Mouse (Mus musculus): Measurements from ENCODE around the gene Bco2.

The Bco2 gene

DNA sequence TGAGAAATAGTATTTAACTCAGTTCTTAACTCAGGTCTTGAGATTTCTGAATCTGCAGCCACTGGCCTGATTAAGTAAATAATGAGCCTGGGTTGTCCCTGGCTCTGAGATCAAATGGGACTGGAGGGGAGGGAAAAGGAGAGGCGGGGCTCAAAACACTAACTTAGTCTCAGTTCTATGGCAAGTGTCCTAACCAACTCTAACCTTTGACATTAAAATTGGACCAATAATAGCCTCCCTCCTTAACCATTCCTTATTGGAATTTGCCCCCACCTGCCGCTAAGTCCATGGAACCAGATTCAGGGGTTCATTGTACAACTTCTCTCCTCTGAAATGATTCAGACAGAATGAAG is at the start of gene Bco2:
TSS of gene Bco2 (minus strand) at position 88 of the 353 bp plus-strand sequence.
- CTCF ChIA-PET: no interaction called here

DNA sequence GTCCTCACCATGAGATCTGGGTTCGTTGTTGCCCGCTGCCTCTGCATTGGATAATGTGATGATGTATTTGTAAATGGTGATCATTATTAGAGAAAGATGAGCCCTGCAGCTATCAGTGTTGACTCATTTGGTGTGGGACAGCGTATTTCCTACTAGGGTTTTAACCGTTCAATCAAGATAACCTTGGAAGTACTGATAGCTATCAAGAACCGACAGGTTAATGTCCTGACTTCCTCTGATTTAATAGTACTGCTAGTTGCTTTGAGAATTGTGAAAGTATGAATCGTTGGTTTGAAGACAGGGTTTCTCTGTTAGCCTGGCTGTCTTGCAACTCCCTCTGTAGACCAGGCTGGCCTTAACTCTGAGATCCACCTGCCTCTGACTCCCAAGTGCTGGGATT is 49.4 kb upstream of the Bco2 start:
- CTCF ChIA-PET: interaction anchor here (1.0 kb wide), 1 partner anchor 76 kb away, joined by 3 read pairs; the partner anchor contains the start of gene Pts

GRCm38 (mm10) chr9:50603998-50604324 is 49.0 kb upstream of the Bco2 start:
- CTCF ChIA-PET: interaction anchor here (1.0 kb wide), 1 partner anchor 76 kb away, joined by 3 read pairs; the partner anchor contains the start of gene Pts

GRCm38 (mm10) chr9:50603189-50603997 is 48.4 kb upstream of the Bco2 start, which contains the start of the genes Sdhd and Timm8b:
Gene Sdhd (minus strand): TSS chr9:50603812.
Gene Timm8b (plus strand): TSS chr9:50603910.
- CTCF ChIA-PET: interaction anchor here (1.0 kb wide), 1 partner anchor 75 kb away, joined by 3 read pairs; the partner anchor contains the start of gene Pts

DNA sequence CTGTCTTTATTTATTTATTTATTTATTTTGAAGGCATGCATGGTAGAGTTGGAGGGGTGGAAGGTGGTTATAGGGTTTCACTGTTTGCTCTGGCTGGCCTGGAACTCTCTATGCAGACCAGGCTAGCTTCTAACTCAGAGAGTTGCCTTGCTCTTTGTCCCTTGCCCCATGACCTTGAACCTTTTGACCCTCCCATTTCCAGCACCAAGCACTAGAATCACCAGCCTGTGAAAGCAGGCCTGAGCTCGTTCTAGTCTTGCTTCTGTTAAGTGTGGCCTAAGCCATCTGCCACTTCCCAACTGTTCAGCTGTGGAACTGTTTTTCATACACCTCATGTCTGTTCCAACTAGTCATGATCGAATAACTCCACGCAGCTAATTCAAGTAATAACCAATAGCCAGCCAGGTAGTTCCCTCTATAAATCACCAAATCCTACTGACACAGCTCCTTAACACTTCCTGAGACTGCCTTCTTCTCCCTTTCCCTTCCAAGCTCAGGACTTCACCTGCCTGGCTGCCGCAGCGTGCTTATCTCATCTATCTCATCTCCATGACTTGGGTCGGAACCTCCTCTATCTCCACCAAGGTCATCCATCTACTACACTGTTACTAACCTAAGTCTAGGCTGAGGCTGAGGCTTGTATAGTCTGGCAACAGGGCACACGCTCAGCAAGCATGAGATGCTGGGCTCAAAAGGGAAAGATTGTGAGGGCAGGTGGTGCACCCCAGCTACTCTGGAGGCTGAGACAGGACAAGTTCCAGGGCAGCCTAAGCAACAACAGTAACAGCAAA is 47.3 kb upstream of the Bco2 start:
- CTCF ChIA-PET: interaction anchor here (0.5 kb wide), 1 partner anchor 107 kb away, joined by 3 read pairs; no protein-coding TSS in a partner anchor

- CTCF ChIA-PET: no interaction called here
Observed at GRCm38 (mm10) chr9:50601536-50601935, 46.6 kb upstream of the Bco2 start.

DNA sequence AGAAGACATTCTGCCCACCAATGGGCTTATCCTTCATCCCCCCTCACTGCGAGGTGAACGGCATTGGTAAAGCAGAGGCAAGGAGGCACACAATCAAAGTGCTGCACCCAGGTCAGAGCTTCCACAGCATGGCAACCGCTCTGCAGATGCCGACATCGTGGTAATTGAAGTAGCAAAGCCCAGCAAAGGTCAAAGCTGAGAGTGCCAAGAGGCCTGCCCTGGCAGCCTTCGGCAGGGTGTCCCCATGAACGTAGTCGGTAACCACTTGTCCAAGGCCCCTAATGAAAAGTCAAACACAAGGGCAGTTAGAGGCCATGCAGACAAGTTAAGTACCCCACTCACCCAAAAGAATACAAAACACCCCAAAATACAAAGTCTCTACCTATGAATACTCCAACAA is 42.0 kb upstream of the Bco2 start:
- CTCF ChIA-PET: no interaction called here

DNA sequence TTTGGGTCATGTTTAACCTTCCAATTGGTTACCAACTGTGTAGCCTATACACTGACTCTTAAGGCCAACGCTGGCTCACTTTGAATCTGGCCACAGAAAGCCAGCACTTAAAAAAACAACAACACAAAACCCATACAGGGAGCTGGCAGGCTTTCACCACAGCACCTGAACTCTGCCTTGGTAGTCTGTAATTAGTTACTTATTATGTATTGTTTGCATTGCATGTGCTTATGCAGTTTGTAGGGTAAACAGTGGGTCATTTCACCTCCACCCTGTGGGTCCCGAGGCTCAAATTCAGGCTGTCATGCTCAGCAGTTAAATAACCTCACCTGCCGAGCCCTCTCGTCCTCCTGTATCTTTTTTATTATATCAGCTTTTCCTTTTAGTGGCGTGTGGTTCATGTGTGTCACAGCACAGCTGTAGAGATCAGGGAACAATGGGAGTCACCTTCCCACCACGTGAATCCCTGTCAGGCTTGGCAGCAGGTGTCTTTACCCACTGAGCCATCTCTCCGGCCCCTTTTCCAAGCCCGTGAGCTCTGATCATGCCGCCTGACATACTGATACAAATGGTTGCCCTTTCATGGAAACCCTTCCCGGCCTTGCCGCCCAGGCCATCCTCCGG is 39.9 kb upstream of the Bco2 start:
- CTCF ChIA-PET: interaction anchor here (0.6 to 1.1 kb wide), 2 partner anchors 69 to 1603 kb away, joined by 3 to 6 read pairs; no protein-coding TSS in a partner anchor

DNA sequence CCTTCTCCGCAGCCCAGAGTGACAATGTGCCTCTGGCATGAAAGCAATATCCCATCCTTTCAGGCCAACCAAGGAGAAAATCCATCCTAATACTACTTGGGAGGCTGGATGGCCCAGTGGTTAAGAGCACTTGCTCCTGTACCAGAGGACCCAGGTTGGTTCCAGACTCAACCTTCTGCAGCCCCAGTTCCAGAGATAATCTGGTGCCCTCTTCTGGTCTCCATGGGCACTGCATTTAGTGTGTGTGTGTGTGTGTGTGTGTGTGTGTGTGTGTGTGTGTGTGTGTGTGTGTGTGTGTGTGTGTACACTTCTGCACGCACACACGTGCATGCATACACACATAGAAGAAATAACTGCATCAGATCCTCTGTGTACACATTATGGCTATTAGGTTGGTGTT is 38.6 kb upstream of the Bco2 start:
- CTCF ChIA-PET: interaction anchor here (1.3 to 1.5 kb wide), 2 partner anchors 72 to 77 kb away, joined by 3 read pairs; no protein-coding TSS in a partner anchor

GRCm38 (mm10) chr9:50592955-50593354 is 38.0 kb upstream of the Bco2 start:
- CTCF ChIA-PET: interaction anchor here (1.3 to 1.5 kb wide), 2 partner anchors 72 to 78 kb away, joined by 3 read pairs; no protein-coding TSS in a partner anchor

GRCm38 (mm10) chr9:50590856-50591518 is 36.0 kb upstream of the Bco2 start:
- CTCF ChIA-PET: interaction anchor here (0.9 kb wide), 1 partner anchor 64 kb away, joined by 3 read pairs; no protein-coding TSS in a partner anchor

DNA sequence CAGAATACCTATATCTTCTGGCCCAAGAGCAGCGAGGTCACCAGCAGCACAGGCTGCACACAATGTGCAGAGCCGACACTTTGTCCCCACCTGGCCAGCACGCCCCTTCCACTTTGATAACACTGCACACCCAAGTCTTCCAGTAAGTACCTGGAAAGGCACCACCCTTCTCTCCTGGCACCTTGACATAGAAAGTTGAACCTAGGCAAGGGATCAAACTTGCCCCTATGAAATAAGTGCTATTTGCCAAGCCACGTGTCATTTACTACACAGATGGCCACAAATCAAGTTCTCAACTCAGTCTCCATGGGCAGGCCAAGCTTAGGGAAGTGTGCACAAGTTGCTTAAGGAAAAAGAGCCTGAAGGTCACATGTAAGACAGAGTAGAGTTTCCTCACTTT is 32.0 kb upstream of the Bco2 start:
- CTCF ChIA-PET: no interaction called here

- CTCF ChIA-PET: no interaction called here
Observed at GRCm38 (mm10) chr9:50585145-50585818, 30.3 kb upstream of the Bco2 start.

DNA sequence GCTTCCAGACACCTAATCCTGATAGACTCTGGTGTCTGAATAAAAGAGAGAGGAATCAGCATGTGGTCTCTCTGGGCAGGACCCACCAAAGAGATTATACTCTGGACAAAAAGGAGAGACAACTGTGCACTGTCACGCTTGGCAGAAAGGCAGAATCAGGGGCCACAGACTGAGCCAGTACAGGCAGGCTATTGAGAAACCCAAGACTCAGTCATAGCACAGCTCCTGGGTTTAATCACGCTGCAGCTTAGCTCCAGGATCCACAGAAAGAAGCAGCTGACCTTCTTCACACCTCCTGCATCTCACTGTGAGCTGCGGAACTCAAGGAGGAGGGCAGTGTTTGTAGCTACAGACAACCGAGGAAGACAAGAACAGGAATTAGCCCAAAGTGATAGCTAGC is 25.4 kb upstream of the Bco2 start:
- CTCF ChIA-PET: no interaction called here

- CTCF ChIA-PET: interaction anchor here (0.8 kb wide), 1 partner anchor 44 kb away, joined by 11 read pairs; no protein-coding TSS in a partner anchor
Observed at GRCm38 (mm10) chr9:50569599-50570525, 14.9 kb upstream of the Bco2 start.

DNA sequence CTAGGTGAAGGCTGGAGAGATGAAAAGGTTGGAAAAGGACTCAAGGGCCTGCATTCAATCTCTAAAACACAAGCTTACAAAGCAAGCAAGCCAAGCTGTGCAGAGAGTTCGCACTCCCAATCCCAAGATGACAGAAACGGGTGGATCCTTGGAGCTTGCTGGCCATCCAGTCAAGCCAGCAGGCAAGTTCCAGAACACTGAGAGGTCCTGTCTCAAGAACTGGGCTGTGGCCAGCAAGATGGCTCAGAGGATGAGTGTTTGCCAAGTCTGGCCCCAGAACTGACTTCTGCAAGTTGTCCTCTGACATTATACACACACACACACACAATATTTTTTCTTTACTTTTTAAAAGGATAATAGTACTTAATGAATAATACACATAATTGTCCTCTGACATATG is 12.9 kb upstream of the Bco2 start:
- CTCF ChIA-PET: no interaction called here

- CTCF ChIA-PET: interaction anchor here (0.6 kb wide), 1 partner anchor 11 kb away, joined by 3 read pairs; no protein-coding TSS in a partner anchor
Observed at GRCm38 (mm10) chr9:50567372-50567771, 12.4 kb upstream of the Bco2 start.

DNA sequence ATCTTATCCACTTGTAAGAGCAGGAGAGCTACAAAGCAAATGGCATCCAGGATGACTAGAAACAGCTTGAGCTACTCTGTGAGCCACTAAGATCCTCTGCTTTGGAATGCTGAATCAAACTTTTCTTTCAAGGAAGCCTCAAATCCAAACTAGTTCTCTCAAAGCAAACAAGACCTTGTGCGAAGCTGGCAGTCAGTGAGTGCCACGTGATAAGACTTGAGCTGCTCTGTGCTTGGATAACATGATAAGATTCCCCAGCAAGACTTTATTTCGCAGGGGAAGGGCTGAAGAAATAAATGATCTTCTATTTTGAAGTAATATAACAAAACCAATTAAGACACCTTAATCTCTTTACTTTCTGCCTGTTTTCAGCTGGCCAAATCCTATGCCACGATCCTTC is 11.0 kb upstream of the Bco2 start:
- CTCF ChIA-PET: no interaction called here

DNA sequence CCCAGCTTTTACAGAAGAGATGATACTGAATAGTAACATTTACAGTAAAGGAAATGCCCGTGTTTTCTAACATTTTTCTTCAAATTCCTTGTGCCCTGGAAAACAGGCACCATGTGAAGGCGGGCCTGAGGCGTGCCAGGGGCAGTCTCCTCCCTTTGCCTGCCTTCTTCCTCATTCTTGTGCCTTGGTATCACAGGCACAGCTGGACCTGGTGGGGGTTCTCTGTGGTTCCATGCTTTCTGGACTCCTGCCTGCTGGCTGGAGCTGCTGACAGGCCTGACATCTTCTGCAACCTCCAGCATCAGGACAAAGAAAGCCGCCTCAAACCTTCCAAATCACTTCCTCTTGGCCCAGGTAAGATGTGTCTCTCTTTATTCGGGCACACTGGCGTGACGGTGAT is 10.2 kb upstream of the Bco2 start:
- CTCF ChIA-PET: no interaction called here

GRCm38 (mm10) chr9:50561918-50562360 is 7.0 kb upstream of the Bco2 start:
- CTCF ChIA-PET: no interaction called here

Data from spleen, embryonic (tissue).